Mouse (Mus musculus) thymus, postnatal 36 days (tissue): Measurements from ENCODE around the gene Filip1.

ENCODE experiments used
- DNase-seq, 2 experiments: peaks; one replicate each; pipeline ENCODE4 v3.0.0; 2022; ENCODE audit warnings: mixed read lengths in 2 of 2

Gene Filip1

GRCm38 (mm10) chr9:79893841-79894612, 118.6 kb downstream of the Filip1 start:
- DNase-seq = no peak

- no peak for DNase-seq
Observed at GRCm38 (mm10) chr9:79892183-79892582, 120.5 kb downstream of the Filip1 start.

GRCm38 (mm10) chr9:79890488-79890887, 122.2 kb downstream of the Filip1 start:
- no peak for DNase-seq

GRCm38 (mm10) chr9:79889132-79889531, 123.5 kb downstream of the Filip1 start:
- no peak for DNase-seq

- peak in 1 of 2 experiments; percentile 23 for DNase-seq
Observed at GRCm38 (mm10) chr9:79885244-79886210, 127.1 kb downstream of the Filip1 start.

- DNase-seq = no peak
Observed at GRCm38 (mm10) chr9:79883139-79883538, 129.5 kb downstream of the Filip1 start.

GRCm38 (mm10) chr9:79880031-79880430, 132.6 kb downstream of the Filip1 start:
- DNase-seq = no peak

- no peak for DNase-seq
Observed at GRCm38 (mm10) chr9:79875522-79876131, 137.0 kb downstream of the Filip1 start.

GRCm38 (mm10) chr9:79872598-79872997, 140.1 kb downstream of the Filip1 start:
- no peak for DNase-seq

GRCm38 (mm10) chr9:79869512-79869911, 143.1 kb downstream of the Filip1 start:
- DNase-seq = no peak

GRCm38 (mm10) chr9:79865998-79866397, 146.7 kb downstream of the Filip1 start:
- peak in 1 of 2 experiments; percentile 14 for DNase-seq

GRCm38 (mm10) chr9:79862544-79862943, 150.1 kb downstream of the Filip1 start:
- no peak for DNase-seq

- no peak for DNase-seq
Observed at GRCm38 (mm10) chr9:79847099-79847498, 165.6 kb downstream of the Filip1 start.

GRCm38 (mm10) chr9:79842615-79843014, 170.0 kb downstream of the Filip1 start:
- DNase-seq = no peak

GRCm38 (mm10) chr9:79842028-79842427, 170.6 kb downstream of the Filip1 start:
- no peak for DNase-seq

- DNase-seq = no peak
Observed at GRCm38 (mm10) chr9:79831294-79831693, 181.4 kb downstream of the Filip1 start.

- DNase-seq = no peak
Observed at GRCm38 (mm10) chr9:79830874-79831273, 181.8 kb downstream of the Filip1 start.

- no peak for DNase-seq
Observed at GRCm38 (mm10) chr9:79829842-79830800, 182.5 kb downstream of the Filip1 start.

GRCm38 (mm10) chr9:79827072-79827471, 185.6 kb downstream of the Filip1 start:
- DNase-seq = no peak

GRCm38 (mm10) chr9:79825526-79825925, 187.1 kb downstream of the Filip1 start:
- no peak for DNase-seq

GRCm38 (mm10) chr9:79823856-79824255, 188.8 kb downstream of the Filip1 start:
- DNase-seq = no peak

GRCm38 (mm10) chr9:79823438-79823837, 189.2 kb downstream of the Filip1 start:
- no peak for DNase-seq
